Mouse (Mus musculus) kidney, adult 18-20 months (tissue): ENCODE data around the gene Atp5s.

Source experiments
- DNase-seq: peaks from one replicate; pipeline ENCODE4 v3.0.0; 2021

Atp5s gene

DNA sequence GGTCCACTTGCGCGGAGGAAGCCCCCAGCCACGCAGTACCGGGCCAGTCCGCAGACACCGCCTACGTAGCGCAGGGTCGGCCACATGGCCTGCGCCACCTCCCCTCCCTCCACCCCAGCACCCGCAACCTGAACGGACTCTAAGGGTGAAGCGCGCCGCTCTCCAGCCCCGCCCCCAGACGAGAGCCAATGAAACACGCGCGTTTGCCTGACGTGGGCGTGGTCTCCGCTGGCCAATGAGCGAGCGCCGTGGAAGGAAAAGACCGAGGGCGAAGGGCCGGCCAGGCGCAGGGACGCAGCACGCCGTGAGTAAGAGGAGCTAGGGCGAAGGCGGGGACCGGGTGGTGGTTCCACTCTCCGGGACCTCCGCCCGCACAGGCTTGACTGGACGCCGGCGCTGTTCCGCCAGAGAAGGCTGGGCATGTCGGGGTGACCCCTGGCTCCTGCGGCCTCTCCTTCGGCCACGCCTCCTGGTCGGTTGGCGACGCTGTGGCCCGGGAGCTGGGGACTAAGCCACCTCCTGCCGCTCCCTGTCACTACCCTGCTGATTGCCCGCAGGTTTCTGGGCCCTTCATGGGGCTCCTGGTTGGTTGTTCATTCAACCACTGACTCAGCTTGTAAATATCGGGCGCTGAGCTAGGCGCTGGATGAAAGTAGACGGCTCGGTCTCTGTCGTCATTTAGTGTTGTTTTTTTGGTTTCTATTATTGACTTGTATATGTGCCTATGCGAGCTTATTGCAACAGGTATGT, at the start of gene Atp5s, which contains the start of gene L2hgdh:
Atp5s (plus strand) TSS at position 240 of the 750 bp plus-strand sequence.
L2hgdh (minus strand) TSS at position 163 of the 750 bp plus-strand sequence.
- DNase-seq, result peak; percentile 98

DNA sequence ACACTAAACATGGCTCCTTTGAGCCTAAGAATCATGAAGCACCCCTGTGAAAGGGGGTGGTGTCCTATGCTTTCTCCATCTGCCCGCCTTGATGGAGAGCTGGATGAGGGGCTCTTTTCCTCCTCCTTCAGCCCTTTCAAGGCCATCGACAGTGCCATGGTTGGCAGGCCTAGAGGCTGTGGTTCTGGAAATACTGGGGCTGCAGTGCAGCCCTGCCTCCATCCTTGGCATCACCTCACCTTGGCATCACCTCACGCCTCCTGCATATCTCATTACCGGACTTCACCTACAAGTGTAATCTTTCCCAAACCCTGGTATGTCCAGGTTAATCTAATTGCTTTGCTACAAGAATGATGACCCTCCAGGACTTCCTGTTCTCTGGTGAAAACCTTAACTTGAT, 48.6 kb upstream of the Atp5s start:
- no peak for DNase-seq

GRCm38 (mm10) chr12:69680635-69681565, 43.9 kb upstream of the Atp5s start:
- DNase-seq, result peak; percentile 66

DNA sequence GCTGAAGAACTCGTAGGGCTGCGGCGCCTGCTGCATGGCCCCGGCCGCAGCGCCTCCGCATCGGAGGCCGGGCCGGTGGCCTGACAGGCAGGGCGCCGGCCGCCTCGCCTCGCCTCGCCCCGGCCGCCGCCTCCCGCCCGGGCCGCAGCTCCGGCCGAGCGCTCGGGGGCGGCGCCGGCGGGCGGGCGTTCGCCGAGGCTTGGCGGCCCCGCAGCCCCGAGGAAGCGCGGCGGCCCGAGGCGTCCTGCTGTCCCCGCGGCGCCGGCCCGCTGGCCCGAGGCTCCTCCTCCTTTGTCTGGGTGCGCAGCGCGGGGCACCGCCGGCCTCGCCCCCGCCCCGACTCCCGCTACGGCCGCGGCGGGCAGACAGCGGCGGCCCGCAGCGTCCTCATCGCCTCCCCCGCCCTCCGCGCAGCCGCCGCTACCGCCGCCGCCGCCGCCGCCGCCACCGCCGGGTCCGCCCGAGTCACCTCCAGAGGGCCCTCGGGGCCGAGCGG, 43.1 kb upstream of the Atp5s start, which contains the start of gene Sos2:
Sos2 (minus strand) TSS at position 287 of the 496 bp plus-strand sequence.
- peak; percentile 71 for DNase-seq

GRCm38 (mm10) chr12:69682065-69682787, 42.5 kb upstream of the Atp5s start:
- peak; percentile 84 for DNase-seq

DNA sequence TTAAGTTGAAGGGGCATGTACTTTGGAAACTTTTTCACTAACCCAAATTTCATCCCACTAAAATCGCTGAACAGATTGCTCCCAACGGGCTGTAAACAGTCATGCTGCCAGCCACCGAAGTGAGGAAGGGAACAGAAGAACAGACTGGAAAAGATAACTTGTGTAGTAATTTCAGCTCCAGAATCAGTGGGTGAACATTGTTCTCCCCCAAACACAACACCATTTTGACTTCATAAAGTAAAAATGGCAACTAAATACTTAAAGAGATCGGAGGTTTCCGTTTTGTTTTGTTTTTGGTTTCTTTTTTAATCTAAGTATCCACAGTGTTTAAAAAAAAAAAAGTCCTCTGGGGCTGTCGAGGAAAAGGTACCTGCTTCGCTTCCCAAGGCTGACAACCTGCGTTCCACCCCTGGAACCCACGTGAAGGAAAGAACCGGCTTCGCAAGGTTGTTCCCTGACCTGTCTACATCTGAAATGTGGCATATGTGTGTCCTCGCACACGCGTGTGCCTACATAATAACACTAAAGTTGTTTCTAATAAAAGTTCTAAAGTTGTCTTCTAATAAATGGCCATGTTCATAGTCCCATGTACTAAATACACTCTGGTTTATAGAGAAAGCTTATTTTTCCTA, 41.8 kb upstream of the Atp5s start:
- DNase-seq, result no peak

DNA sequence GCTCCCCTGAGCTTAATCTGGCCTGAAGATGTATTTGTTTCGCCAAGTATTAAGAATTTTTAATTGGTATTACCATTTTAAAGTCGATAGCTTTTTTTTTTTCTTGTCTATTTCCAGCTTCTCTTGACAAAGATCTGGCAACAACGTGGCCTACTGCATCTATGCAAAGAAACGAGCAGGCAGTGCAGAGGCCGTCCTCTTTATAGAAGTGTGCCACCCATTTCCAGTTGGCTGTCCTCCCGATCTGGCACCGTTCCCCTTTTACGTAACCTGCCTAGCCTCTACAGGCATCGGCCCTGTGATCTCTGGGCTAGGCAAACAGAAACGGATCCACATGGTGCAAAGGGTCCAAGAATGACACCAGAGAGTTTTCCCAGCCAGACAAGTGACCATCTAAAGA, 41.2 kb upstream of the Atp5s start:
- peak; percentile 90 for DNase-seq

GRCm38 (mm10) chr12:69688368-69688767, 36.4 kb upstream of the Atp5s start:
- DNase-seq, result peak; percentile 55

DNA sequence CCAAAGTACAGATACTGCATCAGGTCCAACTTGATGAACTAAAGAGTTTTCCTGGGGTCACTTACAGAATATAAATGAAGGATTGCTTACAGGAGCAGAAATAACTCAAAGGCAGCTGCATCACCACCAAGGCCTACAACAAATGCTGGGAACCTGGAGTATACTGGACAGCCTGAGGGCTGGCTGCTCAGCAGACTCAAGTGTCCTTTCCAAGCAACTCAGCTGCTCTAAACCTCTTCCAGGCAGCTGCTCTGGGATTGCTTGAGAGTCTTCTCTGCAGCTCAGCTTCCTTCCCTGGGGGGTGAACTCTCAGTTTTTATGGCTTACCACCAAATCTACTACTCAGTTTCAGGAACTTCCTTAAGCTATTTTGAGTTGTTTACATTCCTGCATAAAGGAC, 35.7 kb upstream of the Atp5s start:
- DNase-seq, result no peak

GRCm38 (mm10) chr12:69690714-69691113, 34.0 kb upstream of the Atp5s start:
- DNase-seq, result no peak

GRCm38 (mm10) chr12:69693471-69693870, 31.3 kb upstream of the Atp5s start:
- no peak for DNase-seq

GRCm38 (mm10) chr12:69696746-69697145, 28.0 kb upstream of the Atp5s start:
- peak; percentile 39 for DNase-seq

GRCm38 (mm10) chr12:69698352-69698751, 26.4 kb upstream of the Atp5s start:
- DNase-seq, result no peak

DNA sequence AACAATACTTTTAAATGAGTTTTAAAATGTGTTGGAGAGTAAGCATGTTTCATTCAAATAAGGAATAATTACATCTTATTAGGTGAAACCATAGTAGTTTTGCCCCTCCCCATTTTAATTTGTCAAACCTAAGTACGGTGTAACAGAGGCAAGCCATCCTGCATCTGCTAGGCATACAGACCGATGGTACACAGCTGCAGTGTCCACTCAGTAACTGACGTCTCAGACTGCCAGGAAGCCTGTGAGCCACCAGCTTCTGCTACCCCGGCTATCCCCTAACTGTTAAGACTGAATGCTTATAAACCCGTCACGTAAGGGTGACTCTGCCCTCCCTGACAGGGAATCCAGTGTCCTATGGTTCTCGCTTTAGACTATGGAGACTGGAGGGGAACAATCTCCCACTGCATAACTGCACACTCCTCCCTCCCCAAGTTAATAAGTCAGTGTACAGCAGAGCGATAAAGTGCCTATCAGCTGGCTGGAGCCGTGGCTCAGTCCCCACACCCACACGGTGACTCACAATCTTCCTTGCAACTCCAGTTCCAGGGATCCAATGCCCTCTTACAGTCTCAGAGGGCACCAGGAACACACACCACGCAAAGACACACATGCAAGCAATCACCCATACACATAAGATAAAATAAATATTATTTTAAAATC, 19.8 kb upstream of the Atp5s start:
- no peak for DNase-seq

DNA sequence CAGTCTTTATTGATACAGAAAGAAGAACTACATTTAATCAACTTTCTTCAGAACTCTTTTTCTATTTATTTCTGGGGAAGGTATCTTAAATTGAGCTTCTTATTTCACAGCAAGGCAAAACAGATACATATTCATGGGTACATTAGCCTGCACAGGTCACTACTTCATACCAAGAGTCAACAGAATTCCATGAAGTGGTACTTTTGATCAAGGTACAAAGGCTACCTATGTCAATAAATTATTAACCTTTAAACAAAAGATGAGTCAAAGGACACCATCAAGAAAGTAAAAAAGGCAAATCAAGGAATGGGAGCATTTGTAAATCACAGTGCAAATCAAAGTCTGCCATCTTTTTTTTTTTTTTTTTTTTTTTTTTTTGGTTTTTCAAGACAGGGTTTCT, 11.1 kb upstream of the Atp5s start:
- DNase-seq, result no peak

DNA sequence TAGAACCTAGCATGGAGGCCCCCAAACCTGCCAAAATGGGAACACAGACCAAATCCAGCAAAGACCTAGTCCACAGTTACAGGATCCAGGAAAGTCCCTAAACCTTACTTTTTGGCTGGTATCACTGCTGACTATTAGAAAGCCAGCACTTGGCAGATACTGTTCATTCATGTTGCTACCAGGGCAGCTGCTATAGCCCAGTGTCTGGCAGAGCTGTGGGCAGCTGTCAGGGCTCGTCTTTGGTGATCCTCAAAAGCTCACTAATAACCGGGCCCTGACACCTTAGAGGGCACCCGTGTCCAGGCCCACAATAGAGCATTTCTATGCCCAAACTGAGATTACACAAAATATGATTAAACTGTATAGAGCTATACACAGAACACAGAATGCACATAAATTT, 1.9 kb upstream of the Atp5s start:
- no peak for DNase-seq

GRCm38 (mm10) chr12:69723376-69723775, 1.4 kb upstream of the Atp5s start:
- DNase-seq, result no peak

DNA sequence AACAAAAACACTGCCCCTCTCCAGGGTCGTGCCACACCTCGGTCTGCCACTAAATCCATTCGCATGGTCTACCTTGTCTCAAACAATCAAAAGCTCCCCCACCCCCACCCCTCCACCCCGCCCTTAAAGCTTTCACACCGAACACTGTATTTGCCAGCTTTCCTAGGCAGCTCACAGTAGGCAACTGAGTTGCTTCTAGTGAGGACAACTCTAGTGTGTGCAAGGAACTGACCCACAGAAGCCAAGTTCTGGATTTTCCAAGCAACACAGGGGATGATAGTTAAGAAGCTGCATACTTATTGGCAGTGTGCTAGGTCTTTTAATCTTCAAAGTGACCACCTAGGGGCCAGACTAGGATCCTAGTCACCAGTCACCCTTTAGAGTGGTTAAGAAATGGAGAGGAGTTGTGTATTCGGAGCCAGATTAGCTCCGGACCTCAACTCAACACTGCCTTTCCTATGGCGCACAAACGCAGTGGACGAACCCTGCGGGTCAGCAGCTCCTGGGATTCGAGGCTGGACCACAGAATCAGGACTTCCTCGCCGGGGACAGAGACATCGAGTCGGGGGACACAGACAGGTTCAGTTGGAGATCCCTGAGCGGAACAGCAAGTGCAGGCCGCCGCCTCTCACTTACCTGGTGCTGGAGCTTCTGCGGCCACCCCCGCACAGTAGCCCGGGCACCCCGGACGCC, 586 bp upstream of the Atp5s start:
- peak; percentile 35 for DNase-seq

DNA sequence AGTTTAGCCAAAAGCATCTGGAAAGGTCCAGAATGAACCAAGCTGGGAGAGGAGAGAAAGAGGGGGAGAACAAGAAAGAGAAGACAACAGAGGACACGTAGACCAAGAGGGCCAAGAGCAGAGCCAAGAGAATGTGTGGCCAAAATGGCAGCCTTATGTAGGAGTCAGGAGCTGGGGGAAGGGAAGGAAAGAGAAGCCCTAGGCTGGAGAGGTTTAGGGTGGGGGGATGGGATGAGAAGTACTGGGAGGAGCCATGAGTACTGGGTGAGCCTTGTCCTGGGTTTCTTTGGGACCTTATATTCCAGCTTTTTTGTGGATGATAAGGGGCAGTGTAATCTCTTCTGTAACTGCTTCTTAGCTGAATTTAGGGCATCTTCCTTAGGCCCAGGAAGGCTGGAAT, 4.5 kb downstream of the Atp5s start:
- no peak for DNase-seq

- DNase-seq, result no peak
Measured at GRCm38 (mm10) chr12:69730306-69730705, 5.6 kb downstream of the Atp5s start.

GRCm38 (mm10) chr12:69732221-69732620, 7.5 kb downstream of the Atp5s start:
- DNase-seq, result no peak
